Mouse (Mus musculus): Measurements from ENCODE around the gene Cxcl9.

GRCm38 (mm10) chr5:92323264-92323663 is 4.6 kb downstream of the Cxcl9 start:
- TF ChIP-seq CTCF (conservative IDR thresholded peaks at IDR 0.05; ENCODE audit: insufficient read depth, insufficient read length, low read depth, low read length) (no peak), POLR2A (IDR thresholded peaks at IDR 0.05; ENCODE audit: low read depth, low read length) (no peak)
